ENCODE assay signal across 17 mouse cellular contexts in the genomic region with DNA sequence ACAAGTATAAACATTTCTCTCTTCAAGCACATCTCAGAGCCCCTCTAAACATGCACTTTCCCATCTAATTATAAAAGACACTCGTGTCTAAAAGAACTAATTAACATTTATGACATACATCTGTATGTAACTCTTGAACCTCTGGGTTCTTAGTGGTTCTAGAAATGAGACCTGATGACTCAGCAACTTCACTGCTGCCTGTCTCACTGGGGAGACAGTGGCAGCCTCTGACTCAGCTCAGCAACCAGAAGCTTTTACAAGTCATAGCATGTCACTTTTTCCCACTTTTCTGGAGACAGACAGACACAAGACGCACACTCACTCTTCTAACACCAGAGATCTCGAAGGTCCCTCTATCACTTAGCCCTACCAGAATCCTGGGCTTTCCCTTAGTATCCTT. TPM values are rescaled to one million over a fixed set of nuclear protein-coding genes. Genes with fewer than 3 reads are reported as not detected.
DNase-seq lines count a peak whose midpoint lies in the region; ATAC-seq and TF ChIP-seq lines count a peak whose summit lies in the region.
"Had no signal": no experiment of that assay in that cellular context is flagged by ENCODE, and none has a peak within 500 bp of the region (broad histone marks: within the 10 kb centered on the region; RNA-seq: fewer than 3 reads in every experiment).

No protein-coding gene starts in this region.

- no peak for TF ChIP-seq POLR2A in embryonic fibroblast, embryonic 13.5 days (IDR thresholded peaks at IDR 0.05; ENCODE audit: low read depth, low read length)

- H3K27me3 ChIP-seq in hindbrain, embryonic 16.5 days (replicated peaks; ENCODE audit: control insufficient read depth, insufficient read depth, low read length): no peaks in the 10 kb centered on the region

- peaks cover 5% of the 10 kb centered on the region for H3K36me3 ChIP-seq in hindbrain, embryonic 16.5 days (ENCODE audit: control insufficient read depth, insufficient read depth, low read length)

- peaks cover 13% of the 10 kb centered on the region for H3K4me1 ChIP-seq in embryonic fibroblast, embryonic 13.5 days (ENCODE audit: control insufficient read depth, insufficient read depth, low read length)
- no peaks in the 10 kb centered on the region for H3K4me1 ChIP-seq in hindbrain, embryonic 16.5 days (ENCODE audit: control insufficient read depth, insufficient read depth, low read depth, low read length)
- H3K4me1 ChIP-seq: embryonic facial prominence, embryonic 10.5 days; hindbrain, embryonic 10.5 days had no signal

- no peak for ATAC-seq in hindbrain, embryonic 16.5 days
- ATAC-seq: forebrain, embryonic 14.5 days; lung, postnatal 0 days had no signal

- peak overlapping the region; percentile 93 for H3K27ac ChIP-seq in embryonic fibroblast, embryonic 13.5 days (ENCODE audit: insufficient read depth, low read length)
- H3K27ac ChIP-seq in hindbrain, embryonic 16.5 days (ENCODE audit: low read depth, low read length): no peak overlapping the region
- H3K27ac ChIP-seq: embryonic facial prominence, embryonic 10.5 days; hindbrain, embryonic 10.5 days had no signal

- H3K4me2 ChIP-seq in hindbrain, embryonic 16.5 days (ENCODE audit: low read length): no peak overlapping the region
- H3K4me2 ChIP-seq: midbrain, embryonic 11.5 days had no signal

- no peak overlapping the region for H3K9ac ChIP-seq in hindbrain, embryonic 16.5 days (ENCODE audit: low read depth, low read length)

- no peaks in the 10 kb centered on the region for H3K9me3 ChIP-seq in hindbrain, embryonic 16.5 days (ENCODE audit: control insufficient read depth, low read length)
- H3K9me3 ChIP-seq: embryonic facial prominence, embryonic 10.5 days; hindbrain, embryonic 10.5 days had no signal

- no peak for TF ChIP-seq CTCF in embryonic fibroblast, embryonic 13.5 days (IDR thresholded peaks at IDR 0.05; ENCODE audit: borderline replicate concordance, insufficient read depth, low read length)

- 88% methylated on average over 3 of the region's 3 CpGs for WGBS in hindbrain, embryonic 16.5 days

- DNase-seq in adrenal gland, postnatal 14 days: peak; percentile 25
- no peak for DNase-seq in adrenal gland, adult 18-20 months (ENCODE audit: low spot score in 2 of 2)
- peak; percentile 80 for DNase-seq in 416B (ENCODE audit: low read depth)
- DNase-seq in Muller cell, postnatal 12 days (ENCODE audit: inconsistent ontology term): peak; percentile 25
- no peak for DNase-seq in gastrocnemius, adult 8-10 months (ENCODE audit: low spot score in 2 of 2)
- DNase-seq: cerebellum, adult 2 months; kidney, adult 11 months; right cerebral cortex, postnatal 4 days; thymus, postnatal 14 days had no signal

- no peak overlapping the region for H3K4me3 ChIP-seq in embryonic fibroblast, embryonic 13.5 days (ENCODE audit: insufficient read depth, low read length)
- H3K4me3 ChIP-seq in hindbrain, embryonic 16.5 days (ENCODE audit: low read length): no peak overlapping the region
- H3K4me3 ChIP-seq: embryonic facial prominence, embryonic 10.5 days; erythroblast, embryonic 14.5 days; hindbrain, embryonic 10.5 days had no signal

RNA-seq across cellular contexts. Expression of a gene that starts 24.3 kb away (rescaled TPM):
- total RNA-seq in adrenal gland, postnatal 14 days (2021): 98.1 and 113 TPM in 2 replicates
- 10 to 100 TPM; 95.9 to 97.7 TPM for total RNA-seq in adrenal gland, adult 18-20 months (2021)
- polyA plus RNA-seq in embryonic fibroblast, embryonic 13.5 days (2011; ENCODE audit: insufficient read length, low read depth, missing spikeins): 47.5 and 52.0 TPM in 2 replicates
- 151 and 162 TPM in 2 replicates for polyA plus RNA-seq in hindbrain, embryonic 16.5 days (2015; fragmentation: Nextera tagmentation; extraction: Ambion mirVana)
- 10 to 100 TPM; 62.6 to 77.1 (median 74.0) TPM for total RNA-seq in gastrocnemius, adult 8-10 months (2022)

RNA-seq across cellular contexts. Expression of a gene that starts 24.3 kb away (rescaled TPM):
- total RNA-seq in adrenal gland, postnatal 14 days (2021): 2.4 and 3.0 TPM in 2 replicates
- total RNA-seq in adrenal gland, adult 18-20 months (2021): under 1 TPM; 0.23 to 0.26 TPM
- 12.1 and 18.5 TPM in 2 replicates for polyA plus RNA-seq in embryonic fibroblast, embryonic 13.5 days (2011; ENCODE audit: insufficient read length, low read depth, missing spikeins)
- polyA plus RNA-seq in hindbrain, embryonic 16.5 days (2015; fragmentation: Nextera tagmentation; extraction: Ambion mirVana): 8.0 and 8.7 TPM in 2 replicates
- total RNA-seq in gastrocnemius, adult 8-10 months (2022): not detected

RNA-seq across cellular contexts. Expression of a gene that starts 39.7 kb away (rescaled TPM):
- 31.0 and 35.9 TPM in 2 replicates for total RNA-seq in adrenal gland, postnatal 14 days (2021)
- 10 to 100 TPM; 25.6 to 40.2 TPM for total RNA-seq in adrenal gland, adult 18-20 months (2021)
- polyA plus RNA-seq in embryonic fibroblast, embryonic 13.5 days (2011; ENCODE audit: insufficient read length, low read depth, missing spikeins): 75.6 and 83.8 TPM in 2 replicates
- polyA plus RNA-seq in hindbrain, embryonic 16.5 days (2015; fragmentation: Nextera tagmentation; extraction: Ambion mirVana): 33.8 and 36.1 TPM in 2 replicates
- total RNA-seq in gastrocnemius, adult 8-10 months (2022): 1 to 10 TPM; 2.2 to 3.8 (median 2.9) TPM
- polyA plus RNA-seq: erythroblast, embryonic 14.5 days had no signal

RNA-seq across cellular contexts. Expression of a gene that starts 52.4 kb away (rescaled TPM):
- total RNA-seq in adrenal gland, postnatal 14 days (2021): 35.1 and 37.1 TPM in 2 replicates
- total RNA-seq in adrenal gland, adult 18-20 months (2021): 10 to 100 TPM; 54.9 to 64.2 TPM
- 18.7 and 57.7 TPM in 2 replicates for polyA plus RNA-seq in embryonic fibroblast, embryonic 13.5 days (2011; ENCODE audit: insufficient read length, low read depth, missing spikeins)
- polyA plus RNA-seq in hindbrain, embryonic 16.5 days (2015; fragmentation: Nextera tagmentation; extraction: Ambion mirVana): 26.7 and 32.5 TPM in 2 replicates
- total RNA-seq in gastrocnemius, adult 8-10 months (2022): 10 to 100 TPM; 43.5 to 76.8 (median 67.7) TPM

Comparison
In these comparisons a context has a peak if more than half of its experiments do, and no peak if none do; other contexts are left out.
1. DNase-seq: peak in adrenal gland, postnatal 14 days (single experiment), 416B (single experiment) and Muller cell, postnatal 12 days (single experiment); none in adrenal gland, adult 18-20 months (0 of 2) and gastrocnemius, adult 8-10 months (0 of 2).